Mouse (Mus musculus) erythroblast, adult 5-6 weeks (primary cell): ENCODE data around the gene Anapc15-ps. TPM values are rescaled to one million over a fixed set of nuclear protein-coding genes. Genes with fewer than 3 reads are reported as not detected.
"Not testable (repeated sequence)": the region's sequence is repeated elsewhere in the genome, so short reads cannot be mapped to it uniquely, and the experiment has no call there.

ENCODE experiments used
- ATAC-seq: replicated peaks from 2 replicates; pipeline ENCODE4 v1.8.0; 2016; ENCODE audit warnings: moderate number of reproducible peaks, mild to moderate bottlenecking, moderate TSS enrichment, inconsistent platforms; ENCODE audit not compliant: poor library complexity, low FRiP score, severe bottlenecking
- total RNA-seq, 2 experiments: library from RNA; stranded (forward) in 1 of 2; stranded (reverse) in 1 of 2; fragments of 150-400 nt in 1 of 2; fragments of 200-764, 138-1000 nt in 1 of 2; gene quantifications; 2 replicates each; pipeline versions ENCODE4 v1.2.3 to v1.2.4; 2015 to 2017; ENCODE audit warnings: low replicate concordance in 2 of 2

Gene Anapc15-ps
- total RNA-seq, 2 experiments from 2014 or later: not detected

DNA sequence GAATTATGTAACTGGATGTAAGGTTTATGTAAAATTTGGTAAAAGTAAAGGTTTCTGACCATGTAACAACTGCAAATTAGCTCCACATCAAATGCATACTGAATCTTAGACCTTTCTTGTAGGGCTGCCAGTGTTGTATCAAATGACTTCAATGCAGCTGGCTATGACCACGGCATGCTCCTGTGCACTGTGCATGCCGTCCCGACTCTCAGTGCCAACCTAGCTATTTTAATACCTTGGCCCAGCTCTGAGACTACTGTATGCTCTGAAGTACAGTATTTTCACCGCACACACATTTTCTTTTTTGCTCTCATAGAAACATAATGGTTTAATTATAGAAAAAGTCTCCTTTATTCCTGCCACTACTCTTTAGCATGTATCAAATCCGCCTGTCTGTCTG lies 31.9 kb downstream of the Anapc15-ps start:
- ATAC-seq: no peak

DNA sequence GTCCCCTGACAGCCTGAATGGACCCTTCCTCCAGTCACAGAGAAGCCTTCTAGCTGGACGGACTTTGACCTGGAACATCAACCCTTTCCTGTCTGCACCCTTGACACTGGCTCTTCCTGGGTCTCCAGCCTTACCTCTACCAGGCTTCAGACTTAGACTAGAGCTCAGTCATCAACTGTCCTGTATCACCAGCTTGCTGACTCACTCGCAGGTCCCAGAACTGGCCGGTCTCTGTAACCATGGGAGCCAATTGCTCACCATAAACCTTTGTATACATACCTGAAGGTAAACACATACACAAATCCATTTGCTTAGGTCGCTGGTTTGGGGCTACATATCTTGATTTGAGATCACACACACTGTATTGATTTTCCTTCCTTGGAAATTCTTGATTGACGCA lies 33.8 kb downstream of the Anapc15-ps start:
- no peak for ATAC-seq

DNA sequence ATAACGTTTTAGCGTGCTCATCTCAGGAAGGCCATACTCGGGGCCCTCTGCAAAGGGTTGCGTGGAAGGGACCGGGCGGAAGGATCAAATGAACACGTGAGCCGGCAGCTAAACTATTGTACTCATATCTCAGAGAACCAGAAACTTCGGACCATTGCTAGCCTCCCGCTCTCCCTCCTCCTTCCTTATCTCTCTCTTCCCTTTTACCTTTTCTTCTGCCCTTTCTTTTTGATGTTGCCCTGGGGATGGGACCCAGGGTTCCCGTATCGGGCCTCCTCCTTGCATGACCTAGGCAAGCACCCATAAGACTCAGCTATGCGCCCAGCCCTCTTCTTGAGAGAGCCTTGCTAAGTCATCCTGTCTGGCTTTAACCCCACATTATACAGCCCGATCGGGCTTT lies 38.5 kb downstream of the Anapc15-ps start:
- ATAC-seq: no peak

DNA sequence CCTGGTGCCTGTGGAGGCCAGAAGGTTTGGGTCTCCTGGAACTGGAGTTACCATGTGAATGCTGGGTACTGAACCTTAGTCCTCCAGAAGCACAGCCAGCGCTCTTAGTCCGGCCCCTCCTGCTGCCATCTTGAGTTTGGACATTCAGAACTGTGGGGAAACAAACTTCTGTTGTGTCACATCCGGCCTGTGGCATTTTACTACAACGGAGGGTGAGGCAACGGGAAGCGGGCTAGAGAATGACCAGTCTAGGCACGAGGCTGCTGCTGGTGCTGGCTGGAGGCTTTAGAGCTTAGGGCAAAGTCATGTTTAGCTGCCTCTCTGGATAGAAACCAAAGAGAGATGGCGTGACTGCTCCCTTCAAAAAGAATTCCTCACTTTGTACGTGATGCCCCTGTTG lies 39.0 kb downstream of the Anapc15-ps start:
- ATAC-seq: no peak

DNA sequence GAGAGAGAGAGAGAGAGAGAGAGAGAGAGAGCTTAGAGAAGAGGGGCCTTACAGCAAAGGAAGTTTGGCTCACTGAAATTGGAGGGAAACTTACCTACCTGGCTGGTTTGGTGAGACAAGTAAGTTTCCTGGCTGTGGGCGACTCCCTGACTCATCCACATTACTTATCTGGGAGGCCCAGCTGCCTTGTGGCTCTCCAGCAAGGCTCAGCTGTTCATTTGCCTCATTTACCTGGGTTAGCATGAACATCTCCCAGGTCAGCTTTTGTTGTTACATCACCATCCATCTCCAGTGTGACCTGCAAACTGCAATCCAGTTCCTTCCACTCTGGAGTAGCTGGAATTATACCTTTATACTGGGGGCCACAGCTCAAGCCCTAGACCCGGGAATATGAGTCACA lies 41.7 kb downstream of the Anapc15-ps start:
- ATAC-seq: peak; percentile 94

DNA sequence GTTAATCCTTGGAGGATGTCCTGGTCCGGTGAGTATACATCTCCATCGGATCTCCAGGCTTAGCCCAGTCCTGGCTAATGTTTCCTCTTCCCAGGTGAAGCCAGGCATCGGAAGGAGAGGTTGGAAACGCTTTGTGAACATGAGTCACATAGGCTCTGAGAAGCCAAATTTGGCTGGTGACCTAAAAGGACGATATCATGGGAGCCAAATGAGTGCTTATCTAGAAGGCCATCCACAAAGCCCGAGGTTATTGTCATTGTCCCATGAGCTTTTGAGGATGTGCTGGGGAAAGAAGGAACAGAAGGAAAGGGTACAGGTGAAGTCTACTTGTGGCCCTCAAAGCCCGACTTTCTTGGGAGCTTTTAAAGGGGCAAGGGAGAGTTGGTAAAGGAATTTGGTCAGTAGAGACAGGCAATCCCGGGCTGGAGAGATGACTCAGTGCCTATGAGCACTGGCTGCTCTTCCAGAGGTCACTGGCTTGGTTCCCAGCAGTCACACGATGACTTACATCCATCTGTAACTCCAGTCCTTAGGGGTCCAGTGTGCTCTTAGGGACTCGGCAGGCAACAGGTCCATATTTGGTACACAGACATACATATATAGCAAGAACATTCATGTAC lies 42.4 kb downstream of the Anapc15-ps start:
- ATAC-seq: 0 out of 2 replicates have a peak, but pooled peaks have one; percentile 16

DNA sequence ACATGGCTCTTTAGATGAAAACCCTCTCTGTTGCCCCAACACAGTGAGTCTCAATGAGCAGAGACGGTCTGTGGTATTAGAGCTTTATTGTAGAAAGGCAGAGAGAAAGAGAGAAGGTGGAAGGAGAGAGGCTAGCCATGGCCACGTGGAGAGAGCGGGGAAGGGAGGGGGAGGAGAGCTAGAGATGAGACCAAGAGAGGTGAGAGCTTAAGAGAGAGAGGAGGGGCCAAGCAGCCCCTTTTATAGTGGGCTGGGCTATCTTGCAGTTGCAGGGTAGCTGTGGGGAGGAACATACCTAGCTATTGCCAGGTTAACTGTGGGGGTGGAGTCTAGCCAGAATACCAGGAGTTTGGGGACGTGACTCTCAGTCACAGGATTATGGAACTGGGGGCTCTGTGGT lies 43.1 kb downstream of the Anapc15-ps start:
- not testable (repeated sequence) for ATAC-seq

DNA sequence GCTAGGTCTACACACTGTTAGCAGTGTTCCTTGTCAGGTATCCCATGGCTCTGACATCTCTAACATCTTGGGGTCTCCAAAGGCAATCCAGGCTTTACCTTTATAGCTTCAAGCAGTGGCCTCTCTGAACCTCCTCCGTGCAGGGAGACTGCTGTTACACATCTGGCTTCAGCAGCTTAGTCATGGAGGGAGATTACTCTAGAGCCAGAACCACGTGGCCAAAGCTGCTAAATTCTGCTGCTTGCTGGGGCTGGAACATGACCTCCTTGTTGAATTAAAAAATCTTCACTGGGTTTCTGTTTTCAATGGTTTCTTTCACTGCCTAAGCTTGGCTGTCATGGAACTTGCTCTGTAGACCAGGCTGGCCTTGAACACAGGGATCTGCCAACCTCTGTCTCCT lies 44.9 kb downstream of the Anapc15-ps start:
- ATAC-seq: no peak

DNA sequence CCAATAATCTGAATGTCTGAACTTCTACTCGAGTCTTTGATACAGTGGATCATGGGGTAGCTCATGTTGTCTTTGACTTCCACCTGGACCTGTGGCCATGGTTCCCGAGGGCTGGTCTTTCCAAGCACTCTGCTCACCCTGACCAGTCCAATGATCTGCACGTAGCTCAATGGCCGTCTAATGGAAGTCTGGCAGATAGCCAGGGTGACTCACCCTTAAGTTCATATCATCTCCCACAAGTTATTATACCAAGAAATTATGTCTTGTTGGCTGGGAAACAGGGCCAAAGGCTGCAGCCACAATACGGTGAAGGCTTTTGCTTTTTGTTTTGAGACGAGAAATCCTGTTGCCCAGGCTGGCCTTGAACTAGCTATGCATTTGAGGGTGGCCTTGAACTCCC lies 45.9 kb downstream of the Anapc15-ps start:
- ATAC-seq: no peak

DNA sequence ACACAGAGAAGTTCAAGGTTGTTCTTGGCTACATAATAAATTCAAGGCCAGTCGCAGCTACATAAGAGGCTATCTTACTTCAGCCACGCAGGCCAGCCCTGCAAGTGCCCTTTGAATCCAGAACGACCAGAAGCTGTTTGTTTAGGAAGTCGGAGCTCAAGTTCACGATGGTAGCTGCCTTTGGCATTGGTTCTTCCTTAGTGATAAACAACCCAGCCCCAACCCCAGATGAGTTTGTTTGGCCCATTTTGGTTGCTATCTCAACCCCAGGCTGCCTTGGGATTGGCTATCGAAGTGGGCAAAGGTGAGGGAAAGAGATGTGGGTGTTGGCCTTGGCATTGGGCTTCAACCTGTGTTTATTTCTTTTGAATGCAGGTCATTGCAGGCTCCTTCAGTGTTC lies 48.0 kb downstream of the Anapc15-ps start:
- no peak for ATAC-seq

DNA sequence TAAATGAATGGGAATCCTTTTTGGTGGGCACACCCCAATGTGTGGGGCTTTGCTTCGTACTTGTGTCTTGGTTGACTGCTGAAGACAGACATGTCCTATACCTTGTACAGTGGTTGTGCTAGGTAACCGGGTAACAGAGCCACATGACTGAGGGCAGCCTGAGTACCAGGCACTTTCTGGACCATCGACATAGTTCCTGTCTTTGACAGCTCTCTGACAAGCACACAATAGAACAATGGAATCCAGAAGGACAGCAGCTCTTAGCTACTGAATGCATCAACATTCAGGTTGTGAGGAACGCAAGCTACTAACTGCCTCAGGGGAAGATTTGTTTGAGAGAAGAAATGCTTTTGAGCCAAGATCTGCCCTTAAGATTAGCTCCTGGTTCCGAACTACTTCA lies 49.2 kb downstream of the Anapc15-ps start:
- ATAC-seq: no peak

DNA sequence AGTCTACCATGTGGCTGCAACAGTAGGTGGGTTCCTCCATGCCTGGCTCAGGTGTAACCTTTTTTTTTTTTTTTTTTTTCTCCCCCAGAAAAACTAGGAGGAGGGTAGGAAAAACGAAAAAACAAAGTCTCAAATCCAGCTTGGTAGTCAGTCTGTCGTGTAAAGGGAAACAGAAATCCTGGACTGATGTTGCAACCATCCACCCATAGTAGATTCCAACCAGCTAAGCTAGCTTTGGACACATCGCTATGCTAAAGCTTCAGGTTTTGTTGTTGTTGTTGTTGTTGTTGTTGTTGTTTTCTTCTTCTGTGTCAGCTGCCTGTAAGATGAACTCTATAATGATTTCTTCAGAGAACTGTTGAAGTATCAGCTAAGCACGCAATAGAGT lies 49.7 kb downstream of the Anapc15-ps start:
- no peak for ATAC-seq

Other genes starting within 250 kb of the Anapc15-ps start
- 29.2 and 61.9 TPM in 2 replicates for gene Mrpl42, start 171.5 kb downstream of the Anapc15-ps start, total RNA-seq (2015; ENCODE audit: low replicate concordance)
- gene Mrpl42, start 171.5 kb downstream of the Anapc15-ps start, total RNA-seq (2017; ENCODE audit: low replicate concordance): 18.5 and 27.3 TPM in 2 replicates
- gene Ube2n, start 158.3 kb downstream of the Anapc15-ps start, total RNA-seq (2015; ENCODE audit: low replicate concordance): 139 and 159 TPM in 2 replicates
- gene Ube2n, start 158.3 kb downstream of the Anapc15-ps start, total RNA-seq (2017; ENCODE audit: low replicate concordance): 19.4 and 23.5 TPM in 2 replicates
- 103 and 137 TPM in 2 replicates for gene Nudt4, start 109.3 kb downstream of the Anapc15-ps start, total RNA-seq (2015; ENCODE audit: low replicate concordance)
- gene Nudt4, start 109.3 kb downstream of the Anapc15-ps start, total RNA-seq (2017; ENCODE audit: low replicate concordance): 135 and 144 TPM in 2 replicates
- not detected in 2 replicates for gene Gm33543, start 169.5 kb upstream of the Anapc15-ps start, total RNA-seq (2015; ENCODE audit: low replicate concordance)
- gene Gm33543, start 169.5 kb upstream of the Anapc15-ps start, total RNA-seq (2017; ENCODE audit: low replicate concordance): not detected in 2 replicates